25 mouse cellular contexts compared by ENCODE assay signal in the genomic region with DNA sequence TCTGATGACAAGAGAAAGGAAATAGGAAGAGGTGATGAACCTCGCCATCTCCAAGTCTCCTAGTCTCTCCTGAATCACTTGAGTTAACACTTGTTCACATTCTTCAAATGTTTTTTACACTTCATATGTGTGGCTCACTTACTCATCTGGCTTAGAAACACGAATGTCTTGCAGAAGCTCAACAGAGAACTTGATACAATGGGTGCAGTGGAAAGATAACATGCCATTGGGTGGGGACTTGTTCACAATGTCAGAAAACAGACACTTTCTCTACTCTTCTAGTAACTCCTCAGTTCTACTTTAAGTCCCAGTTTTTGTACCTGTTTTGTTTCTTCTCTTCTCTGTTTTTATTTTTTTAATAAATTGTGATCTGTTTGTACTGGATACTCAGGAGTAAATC. TPM values are rescaled to one million over a fixed set of nuclear protein-coding genes. Genes with fewer than 3 reads are reported as not detected.
"Had no signal": no experiment of that assay in that cellular context is flagged by ENCODE, and none has a peak within 500 bp of the region (broad histone marks: within the 10 kb centered on the region; RNA-seq: fewer than 3 reads in every experiment).

No protein-coding gene starts in this region.

- DNase-seq: heart, postnatal 10 days; heart, postnatal 14 days; heart, postnatal 36 days; heart, postnatal 4 days; kidney, adult 11 months; kidney, adult 18-20 months; kidney, adult 2 months; kidney, adult 8-10 months; kidney, adult 9 months; kidney, postnatal 10 days; kidney, postnatal 14 days; kidney, postnatal 25 days; kidney, postnatal 36 days; kidney, postnatal 4 days; layer of hippocampus, adult 9-11 months; layer of hippocampus, postnatal 36 days had no signal

- ATAC-seq: hindbrain, embryonic 16.5 days; hindbrain, postnatal 0 days; inflammation-experienced regulatory T-cells, adult 6 months; intestine, embryonic 15.5 days; intestine, embryonic 16.5 days; intestine, postnatal 0 days had no signal

RNA-seq across cellular contexts. Expression of gene Cd96, which starts 5.3 kb away (rescaled TPM):
- total RNA-seq: heart, postnatal 36 days; heart, postnatal 4 days; hindbrain, postnatal 0 days; layer of hippocampus, adult 18-20 months; layer of hippocampus, adult 2 months; layer of hippocampus, postnatal 10 days; layer of hippocampus, postnatal 36 days had no signal
